Mouse (Mus musculus) right cerebral cortex, adult 18-20 months (tissue): Measurements from ENCODE around the gene Tmprss9.

Experiments used
- DNase-seq: peaks from one replicate; pipeline ENCODE4 v3.0.0; 2022; ENCODE audit warnings: mixed read lengths

Tmprss9 gene

GRCm38 (mm10) chr10:80915736-80916135, 44.1 kb downstream of the Tmprss9 start:
- DNase-seq, result no peak

- no peak for DNase-seq
Measured at GRCm38 (mm10) chr10:80917336-80917778, 45.7 kb downstream of the Tmprss9 start.

GRCm38 (mm10) chr10:80917779-80918434, 46.3 kb downstream of the Tmprss9 start, which contains the start of gene Lmnb2:
Gene Lmnb2 (minus strand): TSS chr10:80918245.
- DNase-seq, result peak; percentile 89

- DNase-seq, result no peak
Measured at GRCm38 (mm10) chr10:80921923-80922322, 50.3 kb downstream of the Tmprss9 start.

- DNase-seq, result no peak
Measured at GRCm38 (mm10) chr10:80925472-80925871, 53.8 kb downstream of the Tmprss9 start.

- DNase-seq, result peak; percentile 96
Measured at GRCm38 (mm10) chr10:80928586-80929298, 57.1 kb downstream of the Tmprss9 start.

GRCm38 (mm10) chr10:80929299-80930226, 57.9 kb downstream of the Tmprss9 start, which contains the start of gene Gadd45b:
Gene Gadd45b (plus strand): TSS chr10:80930073.
- peak; percentile 99 for DNase-seq

- peak; percentile 75 for DNase-seq
Measured at GRCm38 (mm10) chr10:80930361-80931152, 58.9 kb downstream of the Tmprss9 start.

GRCm38 (mm10) chr10:80931153-80931671, 59.6 kb downstream of the Tmprss9 start:
- DNase-seq, result peak; percentile 28

- DNase-seq, result no peak
Measured at GRCm38 (mm10) chr10:80931695-80932094, 60.0 kb downstream of the Tmprss9 start.

- peak; percentile 17 for DNase-seq
Measured at GRCm38 (mm10) chr10:80932206-80932605, 60.6 kb downstream of the Tmprss9 start.

- no peak for DNase-seq
Measured at GRCm38 (mm10) chr10:80932700-80933420, 61.2 kb downstream of the Tmprss9 start.

- no peak for DNase-seq
Measured at GRCm38 (mm10) chr10:80933421-80933979, 61.9 kb downstream of the Tmprss9 start.

- no peak for DNase-seq
Measured at GRCm38 (mm10) chr10:80934136-80934985, 62.7 kb downstream of the Tmprss9 start.

- no peak for DNase-seq
Measured at GRCm38 (mm10) chr10:80935241-80935640, 63.6 kb downstream of the Tmprss9 start.

- DNase-seq, result no peak
Measured at GRCm38 (mm10) chr10:80935698-80936097, 64.0 kb downstream of the Tmprss9 start.

- DNase-seq, result peak; percentile 39
Measured at GRCm38 (mm10) chr10:80936135-80936809, 64.6 kb downstream of the Tmprss9 start.

GRCm38 (mm10) chr10:80936810-80937164, 65.1 kb downstream of the Tmprss9 start:
- no peak for DNase-seq

GRCm38 (mm10) chr10:80937646-80938045, 66.0 kb downstream of the Tmprss9 start:
- no peak for DNase-seq
